Mouse (Mus musculus) skeletal muscle tissue, adult 2 months (tissue): ENCODE results near the gene Sertad2.

ENCODE experiments used
- DNase-seq: peaks from one replicate; pipeline ENCODE4 v3.0.0-alpha.2; 2012; ENCODE audit warnings: low read depth, low spot score

Gene Sertad2

DNA sequence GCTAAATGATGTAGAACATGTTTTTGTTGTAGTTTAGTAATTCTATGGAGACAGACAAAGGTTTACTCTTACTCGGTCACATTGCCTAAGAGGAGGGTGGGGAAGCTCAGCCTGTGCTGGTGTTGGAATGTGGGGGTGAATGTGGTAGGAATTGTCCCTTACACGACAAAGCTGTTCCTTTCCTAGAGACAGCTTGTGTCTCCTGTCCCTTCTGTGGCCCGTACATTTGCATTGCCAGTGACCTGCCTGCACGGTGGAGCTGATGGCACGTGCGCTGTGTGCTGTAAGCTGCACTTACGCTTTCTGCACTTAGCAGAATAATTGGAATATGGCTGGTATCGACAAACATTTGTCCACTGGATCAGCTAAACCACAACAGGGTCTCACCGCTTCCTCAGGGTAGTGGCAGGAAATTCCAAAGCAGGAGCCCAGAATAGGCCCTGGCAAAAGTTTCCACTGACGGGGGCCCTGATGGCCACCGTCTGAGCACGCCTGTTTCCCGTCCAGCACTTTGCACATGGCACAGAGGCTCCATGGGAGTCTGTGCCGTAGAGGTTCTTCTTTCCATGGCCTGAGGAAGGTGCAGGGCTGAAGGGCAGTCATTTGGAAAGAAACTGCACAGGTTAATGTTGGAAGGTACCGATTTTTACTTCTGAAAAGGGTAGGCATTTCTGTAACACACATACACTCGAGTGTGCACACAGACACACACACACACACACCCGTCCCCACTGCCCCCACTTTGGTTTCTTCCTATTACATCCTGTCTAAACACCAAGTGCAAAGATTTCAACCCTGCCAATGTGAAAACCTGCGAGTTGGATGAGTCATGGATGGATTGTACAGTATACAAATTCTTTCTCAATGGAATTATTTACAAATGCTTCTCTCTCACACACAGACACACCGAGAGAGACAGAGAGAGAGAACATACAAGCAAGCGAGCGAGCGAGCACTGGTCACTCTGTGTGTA lies 51.5 kb downstream of the Sertad2 start:
- DNase-seq, result no peak

DNA sequence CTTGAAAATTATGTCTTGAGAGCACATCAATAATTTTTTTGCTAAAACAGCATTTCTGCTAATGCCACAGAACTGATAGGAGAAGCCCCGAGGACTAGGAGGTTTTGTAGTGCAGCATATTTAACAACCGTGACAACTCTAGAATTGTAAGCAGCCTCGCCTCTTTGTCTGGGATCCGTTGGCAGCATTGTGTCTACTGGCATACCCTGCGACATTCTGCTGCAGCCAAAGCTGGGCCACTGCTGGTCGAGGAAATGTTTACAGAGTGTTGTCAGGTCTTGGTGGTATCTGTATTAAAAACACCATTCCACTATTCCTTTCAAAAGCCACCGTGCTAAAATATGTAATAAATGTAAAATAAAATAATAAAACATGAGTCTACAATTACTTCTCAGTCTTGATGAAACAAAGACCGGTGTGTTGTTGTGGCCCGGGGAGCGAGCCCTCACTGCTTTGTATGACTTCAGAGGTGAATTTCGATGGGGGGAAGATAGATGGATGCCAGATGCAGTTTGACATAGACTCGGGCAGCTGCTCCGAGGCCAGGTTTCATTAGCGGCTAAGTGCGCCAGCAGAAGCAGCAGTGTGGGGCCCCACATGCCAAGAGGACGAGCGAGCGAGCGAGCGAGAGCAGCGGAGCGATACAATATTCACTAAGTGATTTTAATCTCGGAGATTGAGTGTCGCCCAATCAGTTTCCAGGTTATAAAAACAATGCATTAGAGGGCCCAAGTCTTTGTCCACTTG lies 60.2 kb downstream of the Sertad2 start:
- DNase-seq, result no peak

DNA sequence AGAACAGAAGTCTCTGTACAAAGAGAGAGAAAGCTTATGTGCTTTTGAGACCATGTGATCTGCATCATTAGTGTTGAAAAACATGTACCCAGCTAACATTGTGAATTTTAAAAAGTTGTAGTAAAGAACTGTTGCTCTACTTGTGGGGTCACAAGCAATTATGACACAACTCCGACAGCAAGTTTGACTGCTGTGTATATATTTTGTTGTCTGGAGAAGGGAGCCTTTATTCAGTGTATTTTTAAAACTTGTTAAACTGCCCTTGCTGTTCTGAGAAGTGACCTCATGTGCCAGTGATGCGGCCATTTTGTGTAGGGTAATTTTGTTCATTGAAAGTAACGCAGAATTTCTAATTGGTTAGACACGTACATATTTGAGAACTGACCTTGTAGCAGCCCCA lies 61.1 kb downstream of the Sertad2 start:
- no peak for DNase-seq

DNA sequence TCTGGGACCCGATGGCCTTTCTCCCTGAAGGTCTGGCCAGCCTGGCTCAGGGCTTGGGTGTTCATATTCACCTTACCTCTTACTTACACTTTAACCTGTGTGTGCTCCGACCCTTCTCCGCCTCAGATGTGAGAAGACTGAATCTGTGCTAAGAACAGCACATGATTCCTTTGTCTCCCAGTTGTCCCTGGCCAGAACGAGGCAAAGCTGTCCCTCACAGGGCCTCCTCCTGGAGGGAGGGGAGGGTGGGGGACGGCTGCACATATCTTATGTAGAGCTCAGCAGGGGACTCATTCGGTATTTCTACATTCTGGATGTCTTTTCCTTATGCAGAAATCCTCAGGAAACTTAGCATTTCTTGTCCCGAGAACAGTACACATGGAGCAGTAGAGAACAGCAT lies 62.6 kb downstream of the Sertad2 start:
- DNase-seq, result no peak

DNA sequence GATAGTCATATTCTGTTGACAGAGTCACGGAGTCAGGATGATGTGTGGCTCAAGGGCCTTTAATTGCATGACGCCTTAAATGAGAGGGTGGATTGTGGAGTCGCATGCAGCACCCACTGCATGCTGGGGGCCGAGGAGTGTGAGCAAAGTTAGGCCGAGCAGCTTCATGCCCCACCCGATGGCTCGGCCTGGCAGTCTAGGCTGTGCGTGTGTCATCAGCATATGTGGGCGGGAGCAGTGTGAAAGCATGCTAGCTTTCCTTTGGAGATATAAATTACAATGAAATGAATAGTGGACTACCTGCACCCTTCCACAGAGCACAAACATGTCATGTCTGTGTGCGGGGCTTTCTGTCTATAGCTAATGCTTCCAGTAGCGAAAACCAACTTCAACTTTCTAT lies 65.4 kb downstream of the Sertad2 start:
- no peak for DNase-seq

DNA sequence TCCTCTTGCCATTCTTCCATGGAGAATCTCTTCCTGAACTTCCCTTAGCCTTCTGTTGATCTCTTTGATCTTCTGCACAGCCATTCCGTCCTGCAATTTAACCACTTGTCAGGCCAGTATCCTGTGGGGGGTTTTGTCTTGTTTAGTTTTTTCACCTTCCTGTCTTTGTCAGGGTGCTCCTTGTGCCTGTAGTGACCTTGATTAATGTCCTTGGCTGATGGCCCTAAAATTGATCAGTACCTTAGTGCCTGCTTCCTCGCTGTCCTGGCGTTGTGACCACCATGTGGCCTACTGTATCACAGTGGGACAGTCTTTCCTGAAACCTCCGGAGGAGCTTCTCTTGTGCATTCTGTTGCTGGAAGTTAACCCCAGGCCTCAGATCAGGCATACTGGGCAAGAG lies 70.2 kb downstream of the Sertad2 start:
- DNase-seq, result no peak

DNA sequence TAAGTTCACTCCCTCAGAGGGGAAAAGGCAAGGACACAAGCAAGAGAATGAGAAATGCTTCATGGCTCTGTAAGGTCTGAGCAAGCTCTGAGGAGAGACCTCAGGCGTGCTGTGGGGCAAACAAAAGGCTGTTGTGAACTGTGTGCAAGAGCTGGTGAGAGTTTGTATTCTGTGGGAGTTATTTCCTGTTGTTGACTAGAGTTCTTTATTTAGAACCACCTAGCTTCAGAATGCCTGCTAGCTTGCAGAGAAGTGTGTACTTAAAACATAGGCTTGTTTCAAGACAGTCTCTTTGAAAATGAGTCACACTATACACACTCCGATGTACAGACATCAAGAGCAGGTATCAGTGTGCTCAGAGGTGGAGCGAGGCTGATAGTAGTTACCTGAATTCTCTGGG lies 73.0 kb downstream of the Sertad2 start:
- DNase-seq, result no peak

DNA sequence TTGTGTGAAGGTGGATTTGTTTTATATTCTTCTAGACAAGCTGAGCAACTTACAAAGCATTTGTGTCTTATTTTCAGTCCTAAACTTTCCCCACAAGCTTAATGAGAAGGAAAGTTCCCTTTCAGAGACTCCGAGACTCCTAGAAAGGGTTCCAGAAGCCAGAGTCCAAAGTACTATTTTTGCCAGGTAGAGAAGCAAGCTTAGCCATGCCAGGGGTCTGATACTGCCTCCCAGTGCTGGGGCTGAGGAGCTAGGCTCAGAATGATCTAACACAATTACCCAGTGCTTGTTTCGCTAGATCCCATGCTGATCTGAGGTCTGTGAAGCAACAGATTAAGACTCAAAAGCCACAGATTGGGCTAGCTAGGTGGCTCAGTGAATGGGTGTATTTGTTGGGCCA lies 84.1 kb downstream of the Sertad2 start:
- DNase-seq, result no peak

DNA sequence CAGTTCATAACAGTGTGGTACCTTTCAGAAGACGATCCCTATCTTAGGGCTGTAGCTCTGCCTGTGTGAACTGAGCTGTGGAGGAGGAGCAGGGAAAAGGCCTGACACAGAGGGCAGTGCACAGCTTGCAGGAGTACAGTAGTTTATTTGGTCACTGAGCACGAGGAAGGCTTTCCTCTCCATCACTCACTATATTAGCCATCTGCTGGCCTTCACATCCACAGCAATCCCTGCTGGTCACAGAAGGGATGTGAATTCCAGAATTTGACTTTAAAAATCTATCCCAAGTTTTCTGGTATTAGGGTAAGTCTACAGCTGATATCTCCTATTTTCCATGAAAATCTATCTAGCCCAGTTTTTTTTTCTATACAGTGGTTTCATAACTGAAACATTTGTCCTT lies 85.2 kb downstream of the Sertad2 start:
- DNase-seq, result no peak

DNA sequence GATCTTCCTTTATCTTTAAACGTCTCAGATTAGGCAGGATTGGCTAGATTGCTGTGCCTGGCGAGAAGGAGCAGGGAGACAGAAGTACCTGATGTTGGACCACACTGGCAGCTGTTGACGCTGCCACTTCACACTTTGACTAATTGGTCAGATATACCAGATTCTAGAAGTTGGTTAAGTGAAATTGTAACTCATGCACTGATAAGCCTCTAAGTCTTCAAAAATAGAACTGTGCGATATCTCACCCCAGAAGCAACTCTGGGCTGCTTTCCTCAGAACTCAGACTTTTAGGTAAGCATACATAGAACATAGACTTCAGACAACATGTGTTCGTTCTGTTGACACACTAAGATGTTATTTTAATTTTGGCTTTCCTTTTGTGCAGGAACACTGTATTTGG lies 86.6 kb downstream of the Sertad2 start:
- DNase-seq, result no peak

DNA sequence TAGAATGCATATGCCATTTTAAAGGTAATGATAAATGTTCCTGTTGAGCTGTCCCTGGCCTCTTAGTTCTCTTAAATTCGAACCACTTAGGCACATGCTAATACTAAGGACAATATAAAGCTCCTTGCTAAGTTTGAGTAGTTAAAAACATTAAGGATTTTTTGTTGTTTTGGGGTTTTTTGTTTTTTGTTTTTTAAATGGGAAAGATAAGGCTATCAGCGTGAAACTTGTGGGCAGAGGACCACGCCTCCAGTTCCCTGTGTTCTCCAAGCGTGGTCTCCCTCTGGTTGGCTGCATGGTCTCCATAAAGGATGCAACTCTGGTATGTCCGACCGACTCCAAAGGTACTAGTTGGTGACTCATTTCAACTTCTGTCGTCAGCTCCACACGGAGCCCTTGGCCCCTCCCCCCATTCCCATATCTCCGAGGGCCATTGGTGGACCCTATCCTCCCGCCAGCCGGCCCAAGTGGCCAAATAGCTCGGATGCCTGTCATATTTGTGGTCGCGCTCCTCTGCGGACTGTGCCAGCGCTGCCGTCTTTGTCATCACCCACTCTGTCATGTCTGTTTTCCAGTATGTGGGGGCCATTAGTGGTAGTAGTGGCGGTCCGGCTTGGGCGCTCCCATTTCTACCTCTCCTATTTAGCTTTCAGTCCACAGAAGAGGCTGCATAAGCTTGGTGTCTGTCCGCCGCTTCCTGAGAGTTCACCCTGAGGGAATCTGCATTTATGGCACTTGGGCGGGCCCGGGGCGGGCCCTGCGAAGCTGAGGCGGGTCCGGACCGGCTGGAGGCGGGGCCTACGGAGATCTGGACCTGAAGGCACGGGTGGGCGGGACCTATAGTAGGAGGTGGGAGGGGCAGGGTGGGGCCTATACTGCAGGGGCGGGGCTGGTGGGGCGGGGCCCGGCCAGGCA lies 88.2 kb downstream of the Sertad2 start:
- DNase-seq, result peak; percentile 96

DNA sequence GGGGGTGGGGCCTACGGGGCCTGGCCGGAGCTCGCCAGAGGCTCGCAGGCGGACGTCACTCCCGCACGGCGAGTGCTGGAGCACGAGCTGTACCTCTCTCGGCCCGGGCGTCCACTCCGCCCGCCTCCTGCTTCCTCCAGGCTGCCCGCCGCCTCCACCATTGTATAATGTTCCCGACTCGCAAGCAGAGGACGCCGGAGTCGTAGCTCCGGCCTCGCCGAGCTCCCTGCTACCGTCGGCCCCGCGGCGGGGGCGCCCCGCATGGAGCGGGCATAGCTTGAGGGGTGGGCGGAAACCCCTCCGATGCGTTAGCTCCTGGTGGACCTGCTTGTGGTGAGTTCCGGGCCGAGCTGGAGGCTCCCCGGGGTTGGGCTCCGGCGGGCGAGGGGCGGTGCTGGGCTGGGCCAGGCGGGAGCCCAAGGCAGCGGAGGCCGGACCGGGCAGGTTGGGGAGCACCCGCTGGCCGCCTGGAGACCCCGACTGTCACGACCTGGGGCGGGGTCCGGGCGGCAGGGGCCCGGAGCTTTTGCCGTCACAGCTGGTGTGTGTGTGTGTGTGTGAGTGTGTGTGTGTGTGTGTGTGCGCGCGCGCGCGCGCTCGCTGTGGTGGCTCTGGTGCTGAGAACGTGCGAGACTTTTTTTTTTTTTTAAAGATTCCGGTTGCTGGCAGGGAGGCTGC lies 89.0 kb downstream of the Sertad2 start:
- peak; percentile 54 for DNase-seq

DNA sequence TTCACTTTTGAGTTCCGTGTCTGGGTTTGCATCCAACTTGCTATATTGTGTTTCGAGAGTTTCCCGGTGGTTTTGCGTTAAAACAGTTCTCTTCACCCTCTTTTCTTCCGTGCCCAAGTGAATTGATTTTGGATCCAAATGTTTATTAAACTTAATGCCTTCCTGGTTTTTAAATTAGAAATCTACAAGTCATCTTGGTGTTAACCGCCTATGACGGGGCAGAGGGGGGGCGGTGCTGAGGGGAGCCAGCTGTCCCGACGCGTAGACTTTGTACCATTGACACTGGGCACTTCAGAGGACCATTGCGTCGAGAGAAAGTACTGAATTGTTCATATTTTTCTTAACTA lies 89.5 kb downstream of the Sertad2 start:
- DNase-seq, result peak; percentile 31

DNA sequence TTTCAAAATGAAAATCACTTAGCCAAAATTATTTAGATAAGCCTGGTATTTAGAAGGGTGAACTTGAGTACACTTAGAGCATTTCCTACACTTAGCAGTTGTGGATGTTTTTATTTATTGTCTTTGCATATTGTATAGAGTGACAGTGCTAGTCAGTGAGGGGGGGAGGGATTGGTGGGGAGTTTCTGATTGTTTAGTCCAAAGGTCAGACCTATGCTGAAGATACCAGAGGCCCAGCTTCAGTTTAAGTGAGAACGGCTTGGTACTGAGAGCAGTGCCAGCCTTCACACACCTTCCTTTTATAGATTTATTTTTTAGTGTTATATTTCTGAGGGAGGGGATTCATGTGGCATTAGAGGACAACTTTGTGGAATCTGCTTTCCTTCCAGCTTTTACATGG lies 91.5 kb downstream of the Sertad2 start:
- DNase-seq, result no peak

DNA sequence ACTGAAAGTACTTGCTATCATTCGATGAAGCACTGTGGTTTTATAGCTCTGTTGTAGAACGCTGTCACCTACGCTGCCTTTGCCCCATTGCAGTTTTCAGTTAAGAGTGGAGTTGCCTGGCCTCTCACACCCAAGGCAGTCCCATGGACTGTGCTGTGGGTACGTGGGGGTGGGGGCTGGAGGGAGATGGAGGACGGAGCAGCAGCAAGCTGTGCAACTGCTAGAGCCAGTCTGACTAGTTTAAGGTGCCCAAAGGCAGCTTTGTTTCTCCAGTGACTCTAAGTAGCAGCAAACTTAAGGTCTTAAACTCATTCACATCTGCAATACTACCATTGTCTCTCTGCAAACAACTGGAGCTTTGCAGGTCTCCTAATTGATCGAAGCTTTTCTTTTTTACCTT lies 92.6 kb downstream of the Sertad2 start:
- no peak for DNase-seq

DNA sequence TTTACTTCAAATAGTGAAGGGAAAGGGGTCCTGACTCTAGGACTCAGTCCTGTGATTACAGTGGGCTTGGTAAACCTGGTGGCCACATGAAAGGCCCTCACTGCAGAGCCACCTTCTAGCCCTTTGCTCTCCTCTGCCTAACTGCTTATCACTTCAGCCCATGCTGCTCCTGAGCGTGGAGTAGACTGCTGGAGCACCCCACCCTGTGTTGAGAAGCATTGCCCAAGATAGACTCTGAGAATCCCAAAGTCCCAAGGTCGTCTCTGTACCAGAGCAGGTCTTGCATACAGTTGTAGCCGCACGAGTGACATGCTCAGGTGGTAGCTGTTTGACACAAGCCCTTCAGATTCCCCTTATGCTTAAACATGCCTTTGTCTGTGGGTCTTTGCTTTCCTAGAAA lies 93.1 kb downstream of the Sertad2 start:
- no peak for DNase-seq

DNA sequence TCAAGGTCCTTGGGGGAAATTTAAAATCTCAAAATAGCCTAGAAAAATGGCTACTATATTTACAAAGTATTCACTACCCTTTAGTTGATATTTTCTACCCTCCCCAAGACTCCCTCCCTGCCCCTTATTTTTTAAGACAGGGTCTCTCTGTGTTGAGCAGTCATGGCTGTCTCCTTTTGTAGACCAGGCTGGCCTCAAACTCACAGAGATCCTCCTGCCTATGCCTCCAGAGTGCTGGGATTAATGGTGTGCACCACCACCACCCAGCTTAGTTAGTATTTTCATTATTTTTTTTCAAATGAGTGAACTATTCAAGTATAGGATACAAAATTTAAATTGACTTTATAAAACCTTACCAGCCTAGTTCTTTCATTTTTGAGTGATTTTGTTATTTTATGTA lies 94.0 kb downstream of the Sertad2 start:
- DNase-seq, result no peak

DNA sequence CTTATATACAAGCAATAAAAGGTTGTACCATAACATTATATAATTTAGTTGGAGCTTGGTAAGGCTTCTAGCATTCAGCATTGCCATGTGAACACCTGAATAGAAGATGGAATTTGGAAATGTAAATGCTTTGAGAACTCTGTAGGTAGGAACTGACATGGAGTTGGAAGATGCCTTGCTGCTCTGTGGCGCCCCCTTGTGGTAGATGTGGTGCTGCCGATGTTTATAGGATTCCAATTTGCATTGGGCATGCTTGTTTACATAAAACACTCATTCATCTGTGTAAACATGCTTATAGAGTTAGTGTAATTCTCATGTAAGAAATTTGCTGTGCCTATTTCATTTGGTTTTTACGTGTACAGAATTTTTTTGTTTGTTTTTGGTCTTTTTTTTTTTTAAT lies 95.8 kb downstream of the Sertad2 start:
- DNase-seq, result peak; percentile 26

DNA sequence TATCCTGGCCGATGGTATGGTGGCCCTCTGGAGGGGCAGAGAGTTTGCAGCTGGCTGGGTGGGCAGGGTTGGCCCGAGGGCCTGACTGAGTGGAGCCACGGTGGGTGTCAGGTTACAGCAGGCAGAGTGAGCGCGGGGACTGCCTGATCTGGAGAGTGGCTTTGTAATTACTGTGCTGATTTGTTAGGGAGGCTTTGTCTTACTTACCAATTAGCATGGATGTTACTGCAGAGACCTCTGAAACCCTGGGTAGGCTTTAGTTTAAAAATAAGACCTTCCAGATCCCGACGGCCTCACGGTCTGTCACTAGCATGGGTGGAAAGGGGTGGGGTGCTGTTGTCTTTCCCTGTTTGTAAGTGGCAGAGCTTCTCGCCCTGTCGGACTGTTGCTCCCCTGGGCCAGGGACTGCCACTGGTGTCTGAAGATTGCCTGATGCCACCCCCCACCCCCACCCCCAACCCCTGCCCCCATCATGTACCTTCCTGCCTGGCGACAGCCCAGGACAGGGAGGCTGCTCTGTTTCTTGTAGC lies 96.9 kb downstream of the Sertad2 start:
- no peak for DNase-seq

DNA sequence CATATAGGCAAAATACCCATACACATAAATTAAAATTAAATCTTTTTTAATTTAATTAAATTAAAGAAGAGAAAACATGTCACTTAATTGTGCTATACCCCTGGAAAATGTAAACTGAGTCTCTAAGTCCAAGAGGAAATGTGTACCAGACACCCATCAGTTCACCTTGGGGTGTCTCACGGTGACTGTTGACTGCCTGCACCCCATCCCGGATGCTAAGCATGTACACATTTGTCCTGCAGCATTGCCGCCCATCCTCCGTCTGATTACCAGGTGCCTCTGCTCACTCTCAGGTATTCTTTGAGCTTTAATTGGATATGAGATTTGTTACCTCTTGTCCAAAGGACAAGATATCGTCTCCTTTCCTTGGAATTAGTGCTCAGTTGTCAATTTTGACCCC lies 99.3 kb downstream of the Sertad2 start:
- DNase-seq, result no peak

DNA sequence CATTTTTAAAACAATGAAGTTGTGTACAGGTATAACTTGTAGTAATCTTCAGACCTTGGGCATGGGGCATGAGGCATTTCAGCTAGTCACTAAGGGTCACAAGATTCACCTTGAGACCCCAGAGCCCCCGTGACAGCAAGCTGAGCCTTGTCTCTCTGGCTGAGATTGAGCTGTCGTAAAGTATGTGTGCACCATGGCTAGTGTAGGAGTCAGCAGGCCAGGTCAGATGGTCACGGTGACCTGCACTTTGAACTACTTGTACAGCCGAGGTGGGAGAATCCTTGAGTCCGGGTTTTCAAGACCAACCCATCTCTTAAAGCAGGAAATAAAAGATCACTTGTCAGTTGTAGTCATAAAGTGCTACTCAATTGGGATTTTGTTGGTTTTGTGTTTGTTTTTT lies 100.1 kb downstream of the Sertad2 start:
- no peak for DNase-seq
